Mouse (Mus musculus) heart, embryonic 14.5 days (tissue): ENCODE data around the gene 9130019O22Rik. TPM values are rescaled to one million over a fixed set of nuclear protein-coding genes. Genes with fewer than 3 reads are reported as not detected.
"Not testable (repeated sequence)": the region's sequence is repeated elsewhere in the genome, so short reads cannot be mapped to it uniquely, and the experiment has no call there.

Source experiments
- ATAC-seq: fragments of 200-750 bp; cut with Nextera tagmentation; 2 replicates; pipeline ENCODE4 v1.8.0; 2017; ENCODE audit warnings: low read depth, moderate TSS enrichment; ENCODE audit not compliant: insufficient number of reproducible peaks, insufficient read depth, low FRiP score
- H3K27ac ChIP-seq, 2 experiments: fragments of 200-500 bp in 1 of 2; fragments of 300-500 bp in 1 of 2; sonication (generic) in 1 of 2; replicated peaks in 1 of 2; 2 replicates each; pipeline ENCODE4 v1.5.1; 2012 to 2014; ENCODE audit warnings: low read depth in 2 of 2, low read length in 2 of 2, control low read depth in 1 of 2, mild to moderate bottlenecking in 1 of 2, mixed read lengths in 1 of 2; ENCODE audit not compliant: control insufficient read depth in 1 of 2, insufficient read depth in 1 of 2
- H3K27me3 ChIP-seq: fragments of 300-500 bp; sonication (generic); 2 replicates; pipeline ENCODE4 v1.6.1; 2014; ENCODE audit warnings: mild to moderate bottlenecking, low read length, control low read depth; ENCODE audit not compliant: control insufficient read depth, insufficient read depth
- H3K36me3 ChIP-seq: fragments of 300-500 bp; sonication (generic); 2 replicates; pipeline ENCODE4 v1.6.1; 2014; ENCODE audit warnings: mild to moderate bottlenecking, control low read depth, low read length, mixed read lengths; ENCODE audit not compliant: control insufficient read depth, insufficient read depth
- H3K4me1 ChIP-seq, 2 experiments: fragments of 200-500 bp in 1 of 2; fragments of 300-500 bp in 1 of 2; sonication (generic) in 1 of 2; 2 replicates each; pipeline ENCODE4 v1.6.1; 2012 to 2014; ENCODE audit warnings: low read length in 2 of 2, control low read depth in 1 of 2, mixed read lengths in 1 of 2; ENCODE audit not compliant: control insufficient read depth in 2 of 2, insufficient read depth in 2 of 2
- H3K4me2 ChIP-seq: fragments of 300-500 bp; sonication (generic); 2 replicates; pipeline ENCODE4 v1.6.1; 2014; ENCODE audit warnings: mild to moderate bottlenecking, low read length
- H3K4me3 ChIP-seq, 2 experiments: fragments of 200-500 bp in 1 of 2; fragments of 300-500 bp in 1 of 2; sonication (generic) in 1 of 2; 2 replicates each; pipeline ENCODE4 v1.5.1; 2012 to 2014; ENCODE audit warnings: low read length in 2 of 2, mild to moderate bottlenecking in 2 of 2, control low read depth in 1 of 2, low read depth in 1 of 2, moderate library complexity in 1 of 2; ENCODE audit not compliant: control insufficient read depth in 1 of 2, insufficient read depth in 1 of 2
- H3K9ac ChIP-seq: fragments of 300-500 bp; sonication (generic); 2 replicates; pipeline ENCODE4 v1.6.1; 2014; ENCODE audit warnings: mild to moderate bottlenecking, low read length
- H3K9me3 ChIP-seq: fragments of 300-500 bp; sonication (generic); 2 replicates; pipeline ENCODE4 v1.6.1; 2016; ENCODE audit warnings: low read length, control low read depth; ENCODE audit not compliant: control insufficient read depth
- WGBS: fragments of 180-500 bp; shearing (Covaris S2); extraction: QIAGEN DNeasy Blood & Tissue Kit; methylation state at CpG from one replicate; pipeline ENCODE4 v1.1.7; 2014; 5-methylcytosine and 5-hydroxymethylcytosine counted together
- polyA plus RNA-seq: library from polyadenylated mRNA; unstranded; fragments of >200 nt; fragmentation: Nextera tagmentation; extraction: Ambion mirVana; gene quantifications from 2 replicates; pipeline ENCODE4 v1.2.1, GENCODE M21; 2014

The 9130019O22Rik gene
- polyA plus RNA-seq, 1 experiment from 2014 or later, result 4.5 TPM

GRCm38 (mm10) chr7:127392251-127392824 lies 5.4 kb upstream of the 9130019O22Rik start:
- 87% methylated on average over 8 of the region's 8 CpGs for WGBS
- Histone ChIP-seq H3K4me1 (peaks cover 10 to 12% of the 10 kb centered on the region in 2 experiments), H3K27ac (no peak overlapping the region; a peak in 1 of 4 replicates), H3K9ac (peak overlapping the region; percentile 81; the same call in 1 of the 2 replicates), H3K36me3 (peaks cover 12% of the 10 kb centered on the region; the same call in 1 of the 2 replicates), H3K9me3 (no peaks in the 10 kb centered on the region), H3K27me3 (no peaks in the 10 kb centered on the region), H3K4me2 (peak overlapping the region; percentile 72), H3K4me3 (peak overlapping the region in 1 of 2 experiments; percentile 66; a peak in 2 of 4 replicates)
- ATAC-seq, result no peak

DNA sequence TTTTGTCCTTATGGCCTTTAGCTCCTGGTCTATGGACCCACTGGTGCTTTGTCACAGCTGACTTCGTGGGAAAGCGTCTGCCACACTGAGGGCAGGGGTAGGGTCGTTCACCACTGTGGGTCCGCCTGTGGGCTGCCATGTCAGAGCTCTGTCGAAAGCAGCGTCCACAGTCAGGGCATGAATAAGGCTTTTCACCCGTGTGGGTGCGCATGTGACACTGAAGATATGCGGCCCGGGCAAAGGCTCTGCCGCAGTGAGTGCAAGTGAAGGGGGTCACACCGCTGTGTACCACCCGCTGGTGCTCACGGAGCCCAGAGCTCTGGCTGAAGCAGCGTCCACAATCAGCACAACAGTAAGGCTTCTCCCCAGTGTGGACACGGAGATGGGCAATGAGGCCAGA lies 4.6 kb upstream of the 9130019O22Rik start:
- H3K9me3 ChIP-seq, result no peaks in the 10 kb centered on the region
- H3K4me2 ChIP-seq, result no peak overlapping the region
- H3K4me3 ChIP-seq, result no peak overlapping the region
- H3K27me3 ChIP-seq, result no peaks in the 10 kb centered on the region
- no peak overlapping the region for H3K27ac ChIP-seq
- H3K4me1 ChIP-seq, result peaks cover 10 to 12% of the 10 kb centered on the region in 2 experiments
- 96% methylated on average over 16 of the region's 16 CpGs for WGBS
- H3K9ac ChIP-seq, result no peak overlapping the region
- no peak for ATAC-seq
- H3K36me3 ChIP-seq, result peaks cover 12% of the 10 kb centered on the region; the same call in 1 of the 2 replicates

- Histone ChIP-seq H3K4me2 (no peak overlapping the region), H3K4me3 (no peak overlapping the region), H3K9ac (no peak overlapping the region), H3K27me3 (no peaks in the 10 kb centered on the region), H3K4me1 (peaks cover 10 to 17% of the 10 kb centered on the region in 2 experiments), H3K27ac (no peak overlapping the region), H3K9me3 (no peaks in the 10 kb centered on the region), H3K36me3 (peaks cover 12% of the 10 kb centered on the region; the same call in 1 of the 2 replicates)
- no peak for ATAC-seq
- WGBS, result 77% methylated on average over 7 of the region's 7 CpGs
Observed at GRCm38 (mm10) chr7:127390306-127390705, 3.3 kb upstream of the 9130019O22Rik start.

DNA sequence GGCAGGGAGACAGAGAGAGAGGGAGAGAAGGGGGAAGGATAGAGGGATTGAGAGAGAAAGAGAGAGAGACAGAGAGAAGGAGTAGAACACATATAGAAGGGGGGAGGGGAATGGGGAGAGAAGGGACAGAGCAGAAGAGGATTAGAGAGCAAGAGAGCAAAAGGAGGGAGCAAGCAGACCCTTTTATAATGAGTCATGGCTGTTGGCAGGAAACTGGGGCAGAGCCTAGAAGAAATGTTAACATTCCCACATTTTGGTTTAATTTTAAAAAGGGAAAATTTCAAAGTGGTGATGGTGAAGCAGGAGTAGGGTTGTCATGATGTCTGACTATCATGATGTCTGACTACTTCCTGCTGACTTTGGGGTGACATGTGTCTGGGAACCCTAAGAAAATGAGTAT lies 1.2 kb upstream of the 9130019O22Rik start:
- not testable (repeated sequence) for H3K9me3 ChIP-seq, H3K4me3 ChIP-seq, ATAC-seq, H3K9ac ChIP-seq, H3K27me3 ChIP-seq, H3K27ac ChIP-seq, H3K4me2 ChIP-seq
- Histone ChIP-seq H3K36me3 (peaks cover 20% of the 10 kb centered on the region; the same call in 1 of the 2 replicates), H3K4me1 (peaks cover 5 to 12% of the 10 kb centered on the region in 2 experiments; a peak in 2 of 4 replicates)

- not testable (repeated sequence) for H3K27me3 ChIP-seq, H3K4me1 ChIP-seq, ATAC-seq, H3K27ac ChIP-seq, H3K4me3 ChIP-seq, H3K9ac ChIP-seq, H3K9me3 ChIP-seq
- WGBS, result 92% methylated on average over 4 of the region's 4 CpGs
- H3K4me2 ChIP-seq, result 0 out of 2 replicates have a peak overlapping the region, but pooled peaks have one; percentile 74
- H3K36me3 ChIP-seq, result 0 out of 2 replicates have a peak, but pooled peaks cover 13% of the 10 kb centered on the region
Observed at GRCm38 (mm10) chr7:127385560-127385959, 1.4 kb downstream of the 9130019O22Rik start.

- 0 out of 2 replicates have a peak, but pooled peaks cover 11% of the 10 kb centered on the region for H3K36me3 ChIP-seq
- H3K4me3 ChIP-seq, result no peak overlapping the region
- no peak overlapping the region for H3K27ac ChIP-seq
- 61% methylated on average over 6 of the region's 6 CpGs for WGBS
- H3K9me3 ChIP-seq, result no peaks in the 10 kb centered on the region
- H3K4me2 ChIP-seq, result no peak overlapping the region
- no peak overlapping the region for H3K9ac ChIP-seq
- H3K27me3 ChIP-seq, result no peaks in the 10 kb centered on the region
- H3K4me1 ChIP-seq, result no peaks in the 10 kb centered on the region; a peak in 1 of 4 replicates
- ATAC-seq, result no peak
Observed at GRCm38 (mm10) chr7:127378310-127378921, 8.6 kb downstream of the 9130019O22Rik start.

GRCm38 (mm10) chr7:127375271-127376245 lies 11.4 kb downstream of the 9130019O22Rik start, which contains the start of gene Zfp747:
Gene Zfp747, minus strand, starts transcription at chr7:127376050.
- not testable (repeated sequence) for H3K36me3 ChIP-seq, H3K9me3 ChIP-seq, H3K27me3 ChIP-seq, H3K4me1 ChIP-seq
- Histone ChIP-seq H3K27ac (peak within 1 kb of the TSS; percentile 29 to 34; a peak in 3 of 4 replicates), H3K4me3 (peak within 1 kb of the TSS; percentile 69 to 75), H3K4me2 (peak within 1 kb of the TSS; percentile 70), H3K9ac (peak within 1 kb of the TSS; percentile 81)
- 2% methylated on average over 42 of the region's 49 CpGs for WGBS
- ATAC-seq, result peak; percentile 82
